Mouse (Mus musculus) urinary bladder, postnatal 4 days (tissue): ENCODE results near the gene Lysmd3.

Experiments used
- DNase-seq, 2 experiments: peaks; one replicate each; pipeline ENCODE4 v3.0.0; 2021 to 2022; ENCODE audit warnings: low spot score in 2 of 2

The Lysmd3 gene

DNA sequence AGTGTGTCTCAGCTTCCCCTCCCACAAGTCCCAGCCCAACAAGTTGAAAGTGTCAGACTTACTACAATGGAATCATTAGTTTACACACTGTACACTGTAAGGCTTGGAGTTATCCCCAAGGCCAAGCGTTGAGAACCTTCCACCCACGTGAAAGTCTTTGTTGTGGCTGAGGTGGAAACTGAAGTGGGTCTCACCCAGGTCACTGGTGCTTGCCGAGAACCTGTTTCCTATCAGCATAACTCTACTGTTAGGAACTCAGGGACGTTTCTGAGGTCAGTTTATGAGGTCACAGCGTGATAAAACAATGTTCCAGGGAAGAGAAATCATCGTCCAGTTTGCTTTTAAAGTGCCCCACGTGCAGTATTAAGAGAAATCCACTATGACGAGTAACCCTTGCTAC, 17.9 kb downstream of the Lysmd3 start:
- DNase-seq = no peak

DNA sequence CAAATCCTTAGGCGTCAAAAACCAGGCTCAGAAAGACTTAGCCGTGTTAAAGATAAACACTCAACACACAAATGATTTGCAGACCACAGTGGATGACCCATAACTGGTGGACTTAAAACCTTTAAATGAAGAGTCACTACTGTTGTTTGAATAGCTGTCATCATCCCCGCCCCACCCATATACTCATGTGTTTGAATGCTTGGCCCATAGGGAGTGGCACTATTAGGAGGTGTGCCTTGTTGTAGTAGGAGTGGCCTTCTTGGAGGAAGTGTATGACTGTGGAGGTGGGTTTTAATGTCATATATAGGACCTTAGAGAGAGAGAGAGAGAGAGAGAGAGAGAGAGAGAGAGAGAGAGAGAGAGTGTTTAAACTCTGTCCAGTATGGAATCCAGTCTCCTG, 25.6 kb downstream of the Lysmd3 start:
- DNase-seq = no peak

GRCm38 (mm10) chr13:81684258-81684657, 26.8 kb downstream of the Lysmd3 start:
- no peak for DNase-seq

- no peak for DNase-seq
Measured at GRCm38 (mm10) chr13:81684884-81685283, 27.4 kb downstream of the Lysmd3 start.

DNA sequence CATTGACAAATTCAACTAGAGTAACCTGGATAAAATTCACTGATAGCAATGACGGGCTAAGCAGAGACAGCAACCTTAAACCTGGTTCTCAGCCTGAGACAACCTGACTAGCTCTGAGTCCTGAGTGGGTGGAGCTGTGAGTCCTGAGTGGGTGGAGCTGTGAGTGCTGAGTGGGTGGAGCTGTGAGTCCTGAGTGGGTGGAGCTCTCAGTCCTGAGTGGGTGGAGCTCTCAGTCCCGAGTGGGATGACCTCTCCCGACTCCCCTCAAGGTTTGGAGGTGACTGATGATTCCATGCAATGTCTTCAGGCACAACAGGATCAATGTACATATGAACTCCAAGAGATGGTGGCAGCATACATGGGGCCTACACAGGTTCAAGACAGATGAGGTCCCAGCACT, 32.1 kb downstream of the Lysmd3 start:
- no peak for DNase-seq

- DNase-seq = no peak
Measured at GRCm38 (mm10) chr13:81690477-81690876, 33.0 kb downstream of the Lysmd3 start.

- DNase-seq = no peak
Measured at GRCm38 (mm10) chr13:81691606-81692005, 34.1 kb downstream of the Lysmd3 start.

DNA sequence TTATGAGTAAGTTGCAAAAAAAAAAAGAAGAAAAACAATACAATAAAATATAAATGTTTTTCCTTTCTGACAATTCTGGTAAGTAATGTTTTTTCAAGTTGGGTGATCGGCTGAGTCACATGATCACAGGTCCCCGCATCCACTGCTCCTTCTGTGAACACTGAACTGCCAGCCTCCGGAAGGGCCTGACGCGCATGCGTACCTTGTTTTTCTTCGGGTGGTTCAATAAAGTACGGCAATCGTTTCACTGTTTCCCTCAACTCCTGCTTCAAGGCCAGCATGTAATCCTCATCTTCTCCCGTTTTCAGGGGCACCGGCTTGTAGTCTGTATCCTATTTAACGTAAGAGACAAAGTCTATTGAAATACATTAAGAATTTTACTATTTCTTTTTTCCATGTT, 37.0 kb downstream of the Lysmd3 start:
- no peak for DNase-seq

- no peak for DNase-seq
Measured at GRCm38 (mm10) chr13:81703148-81703547, 45.7 kb downstream of the Lysmd3 start.

- DNase-seq = no peak
Measured at GRCm38 (mm10) chr13:81703621-81704020, 46.2 kb downstream of the Lysmd3 start.

- DNase-seq = no peak
Measured at GRCm38 (mm10) chr13:81706311-81706710, 48.8 kb downstream of the Lysmd3 start.

DNA sequence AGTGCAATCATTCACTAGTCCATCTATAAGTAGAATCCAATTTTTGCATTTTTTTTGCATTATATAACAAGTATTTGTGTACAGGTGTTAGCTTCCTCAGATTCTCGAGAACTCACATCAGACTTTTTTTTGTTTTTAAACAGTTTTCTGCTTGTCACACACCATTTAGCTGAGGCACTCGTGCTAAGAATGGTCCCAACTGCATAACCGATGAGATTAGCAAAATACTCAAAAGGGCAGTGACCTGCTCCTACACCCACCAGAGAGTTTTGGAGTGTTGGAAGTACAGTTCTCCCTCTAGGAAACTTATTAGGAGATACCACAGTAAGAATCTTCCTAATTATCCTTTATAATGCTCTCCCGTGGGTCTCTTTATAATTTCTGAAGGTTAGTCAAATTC, 52.3 kb downstream of the Lysmd3 start:
- DNase-seq = no peak

GRCm38 (mm10) chr13:81710266-81710665, 52.8 kb downstream of the Lysmd3 start:
- no peak for DNase-seq

DNA sequence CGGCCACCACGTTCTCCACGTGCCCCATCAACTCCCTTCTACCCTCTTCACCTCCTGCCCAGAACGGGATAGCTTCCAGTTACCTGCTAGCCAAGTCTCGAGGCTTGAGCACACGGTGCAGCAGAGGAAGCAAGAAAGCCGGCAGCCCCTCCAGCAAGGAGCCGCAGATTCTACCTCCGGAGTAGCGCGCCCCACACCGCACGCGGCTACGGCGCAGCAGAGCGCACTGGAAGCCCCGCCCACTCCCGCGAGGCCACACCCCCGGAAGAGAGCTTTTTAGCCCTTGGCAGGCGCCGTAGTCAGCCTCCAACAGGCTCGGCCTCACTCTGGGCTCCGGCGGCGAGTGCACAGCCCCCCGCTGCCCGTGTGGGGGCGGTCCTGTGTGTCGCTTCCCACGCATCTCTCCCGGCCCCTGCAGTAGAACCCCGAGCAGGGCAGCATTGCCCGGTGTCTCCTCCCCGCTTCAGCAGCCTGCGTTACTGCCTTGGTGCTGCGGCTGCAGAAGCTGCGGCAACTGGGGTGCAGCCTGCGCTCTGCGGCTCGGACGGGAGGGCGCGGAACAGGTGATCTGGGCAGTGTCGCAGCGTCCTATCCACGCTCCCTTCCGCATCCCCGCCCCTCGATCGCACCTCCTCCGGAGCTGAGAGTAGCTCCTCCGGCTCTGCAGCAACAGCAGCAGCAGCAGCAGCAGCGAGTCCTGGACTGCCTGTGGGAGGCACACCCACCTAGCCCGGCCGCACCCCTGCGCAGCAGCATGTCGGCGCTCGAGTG, 53.5 kb downstream of the Lysmd3 start, which contains the start of the genes Polr3g and Mblac2:
TSS of gene Polr3g (minus strand) at position 239 of the 771 bp plus-strand sequence.
TSS of gene Mblac2 (plus strand) at position 567 of the 771 bp plus-strand sequence.
- peak; percentile 92 to 96 for DNase-seq

- DNase-seq = peak in 1 of 2 experiments; percentile 25
Measured at GRCm38 (mm10) chr13:81711546-81712371, 54.3 kb downstream of the Lysmd3 start.

- DNase-seq = no peak
Measured at GRCm38 (mm10) chr13:81713896-81714295, 56.4 kb downstream of the Lysmd3 start.
